Comparison of ENCODE assay signal across 7 mouse cellular contexts in genomic region chr17:12195137-12195536, GRCm38 (mm10).
DNase-seq lines count a peak whose midpoint lies in the region; ATAC-seq and TF ChIP-seq lines count a peak whose summit lies in the region.

No protein-coding gene starts in this region.

- no peak for ATAC-seq in midbrain, embryonic 13.5 days
- ATAC-seq in midbrain, embryonic 11.5 days (ENCODE audit: low FRiP score) = no peak
- ATAC-seq in embryonic facial prominence, embryonic 13.5 days (ENCODE audit: insufficient number of reproducible peaks, insufficient read depth, low FRiP score, low TSS enrichment, low read depth) = no peak
- ATAC-seq in intestine, postnatal 0 days = peak; percentile 77
- ATAC-seq in stomach, embryonic 15.5 days (ENCODE audit: insufficient read depth, low FRiP score, low read depth) = peak; percentile 69; the same call in 1 of the 2 replicates

- DNase-seq in midbrain, embryonic 11.5 days (ENCODE audit: low spot score, missing footprints) = no peak
- no peak for DNase-seq in testis, postnatal 10 days (ENCODE audit: low spot score)
- DNase-seq in layer of hippocampus, postnatal 25 days (ENCODE audit: extremely low spot score in 1 of 2, low spot score in 1 of 2) = no peak

- no peak overlapping the region for H3K9ac ChIP-seq in midbrain, embryonic 13.5 days (replicated peaks)
- H3K9ac ChIP-seq in midbrain, embryonic 11.5 days (ENCODE audit: low read length) = no peak overlapping the region
- H3K9ac ChIP-seq in embryonic facial prominence, embryonic 13.5 days = no peak overlapping the region
- no peak overlapping the region for H3K9ac ChIP-seq in intestine, postnatal 0 days (ENCODE audit: low read depth, low read length)
- H3K9ac ChIP-seq in stomach, embryonic 15.5 days = no peak overlapping the region

- H3K4me2 ChIP-seq in midbrain, embryonic 13.5 days (replicated peaks) = no peak overlapping the region
- H3K4me2 ChIP-seq in midbrain, embryonic 11.5 days = no peak overlapping the region
- H3K4me2 ChIP-seq in embryonic facial prominence, embryonic 13.5 days = peak overlapping the region; percentile 30
- peak overlapping the region; percentile 33 for H3K4me2 ChIP-seq in intestine, postnatal 0 days (replicated peaks; ENCODE audit: low read depth)
- 0 out of 2 replicates have a peak overlapping the region, but pooled peaks have one; percentile 10 for H3K4me2 ChIP-seq in stomach, embryonic 15.5 days

- H3K4me3 ChIP-seq in midbrain, embryonic 13.5 days (replicated peaks) = no peak overlapping the region
- no peak overlapping the region for H3K4me3 ChIP-seq in midbrain, embryonic 11.5 days (ENCODE audit: low read depth, low read length)
- no peak overlapping the region for H3K4me3 ChIP-seq in embryonic facial prominence, embryonic 13.5 days
- H3K4me3 ChIP-seq in intestine, postnatal 0 days (ENCODE audit: low read depth, low read length) = no peak overlapping the region
- H3K4me3 ChIP-seq in stomach, embryonic 15.5 days (replicated peaks) = no peak overlapping the region

- peaks cover 12% of the 10 kb centered on the region for H3K36me3 ChIP-seq in midbrain, embryonic 13.5 days
- H3K36me3 ChIP-seq in midbrain, embryonic 11.5 days (ENCODE audit: control insufficient read depth, insufficient read depth, low read length) = 0 out of 2 replicates have a peak, but pooled peaks cover 3% of the 10 kb centered on the region
- H3K36me3 ChIP-seq in embryonic facial prominence, embryonic 13.5 days = 0 out of 2 replicates have a peak, but pooled peaks cover 6% of the 10 kb centered on the region
- no peaks in the 10 kb centered on the region for H3K36me3 ChIP-seq in intestine, postnatal 0 days (ENCODE audit: control insufficient read depth, insufficient read depth)
- no peaks in the 10 kb centered on the region for H3K36me3 ChIP-seq in stomach, embryonic 15.5 days

- no peaks in the 10 kb centered on the region for H3K27me3 ChIP-seq in midbrain, embryonic 13.5 days
- H3K27me3 ChIP-seq in midbrain, embryonic 11.5 days (ENCODE audit: control insufficient read depth, insufficient read depth, low read length) = no peaks in the 10 kb centered on the region
- H3K27me3 ChIP-seq in embryonic facial prominence, embryonic 13.5 days = no peaks in the 10 kb centered on the region
- no peaks in the 10 kb centered on the region for H3K27me3 ChIP-seq in intestine, postnatal 0 days (replicated peaks; ENCODE audit: control insufficient read depth, insufficient read depth, low read length)
- no peaks in the 10 kb centered on the region for H3K27me3 ChIP-seq in stomach, embryonic 15.5 days (replicated peaks)

- no peaks in the 10 kb centered on the region for H3K9me3 ChIP-seq in midbrain, embryonic 13.5 days
- H3K9me3 ChIP-seq in midbrain, embryonic 11.5 days (ENCODE audit: control insufficient read depth, low read length) = no peaks in the 10 kb centered on the region
- H3K9me3 ChIP-seq in embryonic facial prominence, embryonic 13.5 days = no peaks in the 10 kb centered on the region
- no peaks in the 10 kb centered on the region for H3K9me3 ChIP-seq in intestine, postnatal 0 days (ENCODE audit: control insufficient read depth)
- no peaks in the 10 kb centered on the region for H3K9me3 ChIP-seq in stomach, embryonic 15.5 days

- peak overlapping the region; percentile 35; the same call in 1 of the 2 replicates for H3K27ac ChIP-seq in midbrain, embryonic 13.5 days
- H3K27ac ChIP-seq in midbrain, embryonic 11.5 days (ENCODE audit: low read depth, low read length) = no peak overlapping the region
- peak overlapping the region; percentile 71 for H3K27ac ChIP-seq in embryonic facial prominence, embryonic 13.5 days
- peak overlapping the region; percentile 67 for H3K27ac ChIP-seq in intestine, postnatal 0 days (ENCODE audit: low read depth, low read length)
- peak overlapping the region; percentile 42 for H3K27ac ChIP-seq in stomach, embryonic 15.5 days

- H3K4me1 ChIP-seq in midbrain, embryonic 13.5 days (replicated peaks) = peaks cover 6% of the 10 kb centered on the region
- no peaks in the 10 kb centered on the region; the same call in 1 of the 2 replicates for H3K4me1 ChIP-seq in midbrain, embryonic 11.5 days (ENCODE audit: control insufficient read depth, insufficient read depth, low read length)
- H3K4me1 ChIP-seq in embryonic facial prominence, embryonic 13.5 days = peaks cover 24% of the 10 kb centered on the region
- H3K4me1 ChIP-seq in intestine, postnatal 0 days (replicated peaks; ENCODE audit: control insufficient read depth, insufficient read depth, low read length) = peaks cover 10% of the 10 kb centered on the region
- 0 out of 2 replicates have a peak, but pooled peaks cover 9% of the 10 kb centered on the region for H3K4me1 ChIP-seq in stomach, embryonic 15.5 days

- TF ChIP-seq CTCF in intestine, postnatal 0 days (IDR thresholded peaks at IDR 0.05; ENCODE audit: low read depth) = no peak

- WGBS in midbrain, embryonic 13.5 days = 62% methylated on average over 5 of the region's 5 CpGs
- WGBS in midbrain, embryonic 11.5 days = 65% methylated on average over 5 of the region's 5 CpGs
- WGBS in embryonic facial prominence, embryonic 13.5 days = 5% methylated on average over 5 of the region's 5 CpGs
- 15% methylated on average over 5 of the region's 5 CpGs for WGBS in intestine, postnatal 0 days
- WGBS in stomach, embryonic 15.5 days = 12% methylated on average over 5 of the region's 5 CpGs

Comparison
In these comparisons a context has a peak if more than half of its experiments do, and no peak if none do; other contexts are left out.
1. ATAC-seq: peak in intestine, postnatal 0 days (single experiment) and stomach, embryonic 15.5 days (single experiment); none in midbrain, embryonic 13.5 days (single experiment), midbrain, embryonic 11.5 days (single experiment) and embryonic facial prominence, embryonic 13.5 days (single experiment).
2. H3K4me2 ChIP-seq: peak in embryonic facial prominence, embryonic 13.5 days (single experiment), intestine, postnatal 0 days (single experiment) and stomach, embryonic 15.5 days (single experiment); none in midbrain, embryonic 13.5 days (single experiment) and midbrain, embryonic 11.5 days (single experiment).